Mouse (Mus musculus) cerebellum, adult 11 months (tissue): ENCODE data around the gene 4933415A04Rik.

ENCODE experiments used
- DNase-seq: peaks from one replicate; pipeline ENCODE4 v3.0.0; 2022

Gene 4933415A04Rik

GRCm38 (mm10) chr11:43575376-43576151 is 11.3 kb upstream of the 4933415A04Rik start:
- DNase-seq: no peak

- no peak for DNase-seq
Observed at GRCm38 (mm10) chr11:43577713-43578478, 8.9 kb upstream of the 4933415A04Rik start.

GRCm38 (mm10) chr11:43585211-43586005 is 1.4 kb upstream of the 4933415A04Rik start:
- no peak for DNase-seq

- DNase-seq: no peak
Observed at GRCm38 (mm10) chr11:43589530-43590072, 2.8 kb downstream of the 4933415A04Rik start.

- DNase-seq: no peak
Observed at GRCm38 (mm10) chr11:43601440-43601839, 14.6 kb downstream of the 4933415A04Rik start, which contains the start of gene Fabp6. Fabp6 (minus strand) TSS chr11:43601540.

GRCm38 (mm10) chr11:43604207-43604606 is 17.4 kb downstream of the 4933415A04Rik start:
- no peak for DNase-seq

GRCm38 (mm10) chr11:43604891-43605290 is 18.1 kb downstream of the 4933415A04Rik start:
- DNase-seq: no peak

GRCm38 (mm10) chr11:43605859-43606258 is 19.0 kb downstream of the 4933415A04Rik start:
- DNase-seq: no peak

- DNase-seq: no peak
Observed at GRCm38 (mm10) chr11:43608440-43608839, 21.6 kb downstream of the 4933415A04Rik start.

GRCm38 (mm10) chr11:43610006-43610661 is 23.3 kb downstream of the 4933415A04Rik start:
- DNase-seq: no peak

GRCm38 (mm10) chr11:43610662-43611033 is 23.8 kb downstream of the 4933415A04Rik start:
- DNase-seq: no peak

- DNase-seq: peak; percentile 78
Observed at GRCm38 (mm10) chr11:43612834-43613488, 26.1 kb downstream of the 4933415A04Rik start.

- no peak for DNase-seq
Observed at GRCm38 (mm10) chr11:43617924-43618323, 31.1 kb downstream of the 4933415A04Rik start.

- DNase-seq: no peak
Observed at GRCm38 (mm10) chr11:43618403-43618802, 31.6 kb downstream of the 4933415A04Rik start.

- no peak for DNase-seq
Observed at GRCm38 (mm10) chr11:43621769-43622168, 34.9 kb downstream of the 4933415A04Rik start.

- DNase-seq: no peak
Observed at GRCm38 (mm10) chr11:43624341-43624740, 37.5 kb downstream of the 4933415A04Rik start.

- DNase-seq: peak; percentile 41
Observed at GRCm38 (mm10) chr11:43626300-43626926, 39.6 kb downstream of the 4933415A04Rik start.

GRCm38 (mm10) chr11:43626927-43627645 is 40.2 kb downstream of the 4933415A04Rik start:
- no peak for DNase-seq

GRCm38 (mm10) chr11:43631645-43632044 is 44.8 kb downstream of the 4933415A04Rik start:
- DNase-seq: no peak

GRCm38 (mm10) chr11:43632566-43632965 is 45.7 kb downstream of the 4933415A04Rik start:
- DNase-seq: no peak

- no peak for DNase-seq
Observed at GRCm38 (mm10) chr11:43633165-43633564, 46.3 kb downstream of the 4933415A04Rik start.
